Mouse (Mus musculus): ENCODE measurements around the gene Serpine3. TPM values are rescaled to one million over a fixed set of nuclear protein-coding genes. Genes with fewer than 3 reads are reported as not detected.

Gene Serpine3
- polyA plus RNA-seq (2021; fragmentation: Nextera tagmentation) = not detected in 2 replicates
- long read RNA-seq, experiment 1 = 0 reads
- long read RNA-seq, experiment 2, partial matches to known transcripts = 0 of 2 reads
- long read RNA-seq, experiment 2, other reads (novel, unspliced or antisense) = 2 of 2 reads

GRCm38 (mm10) chr14:62663367-62663766 lies at the start of gene Serpine3:
Serpine3 (plus strand) TSS chr14:62663667.

Other genes starting within 250 kb of the Serpine3 start
- 0.10 and 0.18 TPM in 2 replicates for gene Gucy1b2, start 207.4 kb upstream of the Serpine3 start, polyA plus RNA-seq (2021; fragmentation: Nextera tagmentation)
- gene Fam124a, start 107.9 kb upstream of the Serpine3 start, polyA plus RNA-seq (2021; fragmentation: Nextera tagmentation) = 7.5 and 11.0 TPM in 2 replicates
- not detected in 2 replicates for gene Gm4131, start 96.7 kb upstream of the Serpine3 start, polyA plus RNA-seq (2021; fragmentation: Nextera tagmentation)
- gene Ints6, start 97.5 kb downstream of the Serpine3 start, polyA plus RNA-seq (2021; fragmentation: Nextera tagmentation) = 4.5 and 4.7 TPM in 2 replicates
- gene Wdfy2, start 174.0 kb downstream of the Serpine3 start, polyA plus RNA-seq (2021; fragmentation: Nextera tagmentation) = 2.4 and 2.5 TPM in 2 replicates

All from layer of hippocampus, adult 6 months (tissue).